Comparison of ENCODE assay signal across 9 mouse cellular contexts in genomic region chr9:94483291-94483879, GRCm38 (mm10). TPM values are rescaled to one million over a fixed set of nuclear protein-coding genes. Genes with fewer than 3 reads are reported as not detected.
A peak's percentile ranks its signal among the peaks of the same experiment; 100 is the strongest.
DNase-seq lines count a peak whose midpoint lies in the region; ATAC-seq and TF ChIP-seq lines count a peak whose summit lies in the region.
"Had no signal": no experiment of that assay in that cellular context is flagged by ENCODE, and none has a peak within 500 bp of the region (broad histone marks: within the 10 kb centered on the region; RNA-seq: fewer than 3 reads in every experiment).

No protein-coding gene starts in this region.

- H3K9ac ChIP-seq in kidney, embryonic 14.5 days (ENCODE audit: low read depth, low read length) = no peak overlapping the region
- no peak overlapping the region for H3K9ac ChIP-seq in hindbrain, embryonic 13.5 days
- no peak overlapping the region for H3K9ac ChIP-seq in lung, embryonic 14.5 days
- H3K9ac ChIP-seq: liver, embryonic 13.5 days had no signal

- WGBS in kidney, adult 2 months = 56% methylated on average over 6 of the region's 6 CpGs
- 66% methylated on average over 6 of the region's 6 CpGs for WGBS in kidney, embryonic 14.5 days
- 76% methylated on average over 6 of the region's 6 CpGs for WGBS in hindbrain, embryonic 13.5 days
- WGBS in lung, embryonic 14.5 days = 33% methylated on average over 6 of the region's 6 CpGs

- no peaks in the 10 kb centered on the region; the same call in 1 of the 2 replicates for H3K4me1 ChIP-seq in kidney, adult 2 months (ENCODE audit: control insufficient read depth, insufficient read depth, low read length)
- H3K4me1 ChIP-seq in kidney, embryonic 14.5 days (ENCODE audit: control insufficient read depth, insufficient read depth, low read length) = 0 out of 2 replicates have a peak, but pooled peaks cover 5% of the 10 kb centered on the region
- H3K4me1 ChIP-seq in hindbrain, embryonic 13.5 days (replicated peaks) = 0 out of 2 replicates have a peak, but pooled peaks cover 2% of the 10 kb centered on the region
- H3K4me1 ChIP-seq in lung, embryonic 14.5 days (ENCODE audit: insufficient read depth) = no peaks in the 10 kb centered on the region; the same call in none of the 2 replicates
- H3K4me1 ChIP-seq: liver, embryonic 13.5 days had no signal

- no peak for TF ChIP-seq POLR2A in kidney, adult 2 months (IDR thresholded peaks at IDR 0.05; ENCODE audit: low read depth, low read length)
- no peak for TF ChIP-seq POLR2A in brain, embryonic 14.5 days (IDR thresholded peaks at IDR 0.05; ENCODE audit: borderline replicate concordance, extremely low read depth, insufficient read depth, insufficient read length, poor library complexity, severe bottlenecking)

- H3K27ac ChIP-seq in kidney, adult 2 months (ENCODE audit: insufficient read depth, low read depth, low read length) = no peak overlapping the region
- no peak overlapping the region for H3K27ac ChIP-seq in kidney, embryonic 14.5 days (ENCODE audit: low read depth, low read length)
- H3K27ac ChIP-seq in hindbrain, embryonic 13.5 days = peak overlapping the region; percentile 30; the same call in 1 of the 2 replicates
- H3K27ac ChIP-seq in lung, embryonic 14.5 days (ENCODE audit: low read depth) = no peak overlapping the region
- H3K27ac ChIP-seq: liver, embryonic 13.5 days had no signal

- H3K27me3 ChIP-seq in kidney, adult 2 months (replicated peaks; ENCODE audit: control insufficient read depth, insufficient read depth, low read length) = no peaks in the 10 kb centered on the region
- H3K27me3 ChIP-seq in kidney, embryonic 14.5 days (ENCODE audit: control insufficient read depth, insufficient read depth, low read length) = no peaks in the 10 kb centered on the region
- no peaks in the 10 kb centered on the region for H3K27me3 ChIP-seq in hindbrain, embryonic 13.5 days
- H3K27me3 ChIP-seq in lung, embryonic 14.5 days (ENCODE audit: insufficient read depth, low read length) = no peaks in the 10 kb centered on the region
- H3K27me3 ChIP-seq: liver, embryonic 13.5 days had no signal

- H3K4me2 ChIP-seq in kidney, embryonic 14.5 days (replicated peaks; ENCODE audit: low read depth, low read length) = no peak overlapping the region
- no peak overlapping the region for H3K4me2 ChIP-seq in hindbrain, embryonic 13.5 days
- H3K4me2 ChIP-seq in lung, embryonic 14.5 days = peak overlapping the region; percentile 3; the same call in 1 of the 2 replicates
- H3K4me2 ChIP-seq: liver, embryonic 13.5 days had no signal

- peak; percentile 51 for DNase-seq in kidney, adult 2 months
- DNase-seq in brain, embryonic 14.5 days (ENCODE audit: low read depth) = peak; percentile 35
- peak; percentile 76 for DNase-seq in lung, embryonic 14.5 days
- no peak for DNase-seq in B cell, adult 2 months
- no peak for DNase-seq in layer of hippocampus, postnatal 36 days
- DNase-seq in c-Kit-positive CD71-positive TER-119-positive erythroid progenitor cells, embryonic 14.5 days (ENCODE audit: low spot score) = no peak
- DNase-seq: liver, embryonic 13.5 days had no signal

- no peak overlapping the region for H3K4me3 ChIP-seq in kidney, adult 2 months (ENCODE audit: insufficient read depth, low read depth, low read length)
- H3K4me3 ChIP-seq in kidney, embryonic 14.5 days (ENCODE audit: low read length) = no peak overlapping the region
- H3K4me3 ChIP-seq in hindbrain, embryonic 13.5 days = no peak overlapping the region
- no peak overlapping the region for H3K4me3 ChIP-seq in lung, embryonic 14.5 days (ENCODE audit: low read depth, low read length)
- H3K4me3 ChIP-seq: liver, embryonic 13.5 days had no signal

- no peaks in the 10 kb centered on the region for H3K9me3 ChIP-seq in kidney, embryonic 14.5 days (ENCODE audit: control insufficient read depth, low read length)
- H3K9me3 ChIP-seq in hindbrain, embryonic 13.5 days = no peaks in the 10 kb centered on the region
- H3K9me3 ChIP-seq in lung, embryonic 14.5 days (ENCODE audit: low read depth, low read length) = no peaks in the 10 kb centered on the region
- H3K9me3 ChIP-seq: liver, embryonic 13.5 days had no signal

- TF ChIP-seq CTCF in kidney, adult 2 months (conservative IDR thresholded peaks at IDR 0.05; ENCODE audit: insufficient read depth, insufficient read length, low read depth, low read length) = no peak
- TF ChIP-seq CTCF in brain, embryonic 14.5 days (IDR thresholded peaks at IDR 0.05; ENCODE audit: borderline replicate concordance, extremely low read depth, insufficient read depth, insufficient read length) = no peak
- TF ChIP-seq CTCF in lung, embryonic 14.5 days (IDR thresholded peaks at IDR 0.05; ENCODE audit: low read depth) = no peak

- ATAC-seq in kidney, embryonic 14.5 days (ENCODE audit: low FRiP score, low TSS enrichment) = no peak
- ATAC-seq in hindbrain, embryonic 13.5 days (ENCODE audit: low FRiP score) = no peak
- peak; percentile 57 for ATAC-seq in lung, embryonic 14.5 days (ENCODE audit: insufficient read depth)

- H3K36me3 ChIP-seq in kidney, adult 2 months (ENCODE audit: control insufficient read depth, insufficient read depth, low read length) = no peaks in the 10 kb centered on the region
- H3K36me3 ChIP-seq in kidney, embryonic 14.5 days (ENCODE audit: control insufficient read depth, insufficient read depth, low read length) = no peaks in the 10 kb centered on the region
- no peaks in the 10 kb centered on the region for H3K36me3 ChIP-seq in hindbrain, embryonic 13.5 days
- no peaks in the 10 kb centered on the region for H3K36me3 ChIP-seq in lung, embryonic 14.5 days (ENCODE audit: insufficient read depth)
- H3K36me3 ChIP-seq: liver, embryonic 13.5 days had no signal

RNA-seq across cellular contexts. Expression of gene 1190002N15Rik, which starts 54.5 kb away (rescaled TPM):
- polyA plus RNA-seq in kidney, adult 2 months (2012; rRNA removed) = 3.7 and 4.7 TPM in 2 replicates
- polyA plus RNA-seq in kidney, embryonic 14.5 days (2014; fragmentation: Nextera tagmentation; extraction: Ambion mirVana) = 17.8 and 17.9 TPM in 2 replicates
- 24.2 and 31.0 TPM in 2 replicates for polyA plus RNA-seq in brain, embryonic 14.5 days (2012; rRNA removed)
- 6.0 and 6.4 TPM in 2 replicates for polyA plus RNA-seq in hindbrain, embryonic 13.5 days (2015; fragmentation: Nextera tagmentation; extraction: Ambion mirVana)
- polyA plus RNA-seq in lung, embryonic 14.5 days (2014; fragmentation: Nextera tagmentation; extraction: Ambion mirVana) = 35.5 and 37.6 TPM in 2 replicates
- 10 to 100 TPM; 18.9 to 19.0 TPM for total RNA-seq in layer of hippocampus, postnatal 36 days (2021)

Comparison
In these comparisons a context has a peak if more than half of its experiments do, and no peak if none do; other contexts are left out.
1. DNase-seq: peak in kidney, adult 2 months (single experiment), brain, embryonic 14.5 days (single experiment) and lung, embryonic 14.5 days (single experiment); none in B cell, adult 2 months (0 of 2), layer of hippocampus, postnatal 36 days (0 of 2) and c-Kit-positive CD71-positive TER-119-positive erythroid progenitor cells, embryonic 14.5 days (single experiment).